Comparison of ENCODE assay signal across 14 mouse cellular contexts in the genomic region with DNA sequence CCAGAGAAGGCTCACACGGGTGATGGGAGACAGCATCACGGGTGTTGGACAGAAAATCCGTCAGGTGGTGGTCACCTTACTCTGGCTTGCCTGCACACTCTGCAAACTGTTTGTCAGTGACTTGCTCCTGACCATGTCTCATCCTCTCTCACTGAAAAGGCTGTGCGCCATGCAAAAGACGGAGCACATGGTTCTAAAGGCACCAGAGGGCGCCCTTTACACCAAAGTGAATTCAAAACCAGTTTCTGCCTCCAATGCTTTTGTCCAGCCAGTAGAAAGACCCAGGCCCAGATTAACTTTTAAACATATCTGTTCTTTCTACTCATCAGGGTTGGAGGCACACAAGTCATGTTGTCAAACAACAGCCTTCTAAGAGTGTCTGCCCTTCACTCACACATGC. TPM values are rescaled to one million over a fixed set of nuclear protein-coding genes. Genes with fewer than 3 reads are reported as not detected.
DNase-seq lines count a peak whose midpoint lies in the region; ATAC-seq and TF ChIP-seq lines count a peak whose summit lies in the region.
"Had no signal": no experiment of that assay in that cellular context is flagged by ENCODE, and none has a peak within 500 bp of the region (broad histone marks: within the 10 kb centered on the region; RNA-seq: fewer than 3 reads in every experiment).

No protein-coding gene starts in this region.

- no peak overlapping the region for H3K4me2 ChIP-seq in liver, embryonic 12.5 days
- H3K4me2 ChIP-seq in limb, embryonic 11.5 days (ENCODE audit: low read depth, severe bottlenecking), result no peak overlapping the region
- H3K4me2 ChIP-seq: hindbrain, embryonic 14.5 days; midbrain, embryonic 12.5 days had no signal

- no peak overlapping the region for H3K9ac ChIP-seq in liver, embryonic 12.5 days
- H3K9ac ChIP-seq in limb, embryonic 11.5 days (ENCODE audit: low read length), result no peak overlapping the region
- H3K9ac ChIP-seq: hindbrain, embryonic 14.5 days; midbrain, embryonic 12.5 days had no signal

- no peaks in the 10 kb centered on the region for H3K9me3 ChIP-seq in liver, embryonic 12.5 days (replicated peaks)
- H3K9me3 ChIP-seq in limb, embryonic 11.5 days (ENCODE audit: control insufficient read depth, low read length), result no peaks in the 10 kb centered on the region
- H3K9me3 ChIP-seq: midbrain, embryonic 12.5 days had no signal

- peaks cover 8% of the 10 kb centered on the region; the same call in 1 of the 2 replicates for H3K4me1 ChIP-seq in liver, embryonic 12.5 days
- H3K4me1 ChIP-seq in limb, embryonic 11.5 days (ENCODE audit: control insufficient read depth, insufficient read depth, low read length), result 0 out of 2 replicates have a peak, but pooled peaks cover 4% of the 10 kb centered on the region

- in situ Hi-C loops in Patski (cut with MboI; ENCODE audit: low pct_unique_long_range_greater_than_20kb), result no loop called here

- no peak for ATAC-seq in liver, embryonic 12.5 days
- ATAC-seq in Patski, result no peak
- ATAC-seq in limb, embryonic 11.5 days (ENCODE audit: insufficient number of reproducible peaks, low FRiP score, low TSS enrichment, low read depth), result no peak
- ATAC-seq in erythroid progenitor cell, adult 5-6 weeks (replicated peaks; ENCODE audit: low FRiP score, poor library complexity, severe bottlenecking), result no peak

- H3K36me3 ChIP-seq in liver, embryonic 12.5 days, result no peaks in the 10 kb centered on the region
- H3K36me3 ChIP-seq in limb, embryonic 11.5 days (ENCODE audit: control insufficient read depth, insufficient read depth, low read length), result no peaks in the 10 kb centered on the region
- H3K36me3 ChIP-seq: midbrain, embryonic 12.5 days had no signal

- no peak overlapping the region for H3K27ac ChIP-seq in liver, embryonic 12.5 days
- no peak overlapping the region for H3K27ac ChIP-seq in limb, embryonic 11.5 days (replicated peaks; ENCODE audit: low read depth, low read length)
- H3K27ac ChIP-seq: hindbrain, embryonic 14.5 days; midbrain, embryonic 12.5 days had no signal

- WGBS in liver, embryonic 12.5 days (ENCODE audit: insufficient replicate concordance), result 58% methylated on average over 6 of the region's 6 CpGs
- 55% methylated on average over 6 of the region's 6 CpGs for WGBS in limb, embryonic 11.5 days

- CTCF ChIA-PET in Patski (lab: Charles Lee), result no interaction called here

- TF ChIP-seq CTCF in Patski (IDR thresholded peaks at IDR 0.05), result peak; percentile 20

- peaks cover 32% of the 10 kb centered on the region for H3K27me3 ChIP-seq in liver, embryonic 12.5 days (replicated peaks)
- H3K27me3 ChIP-seq in Patski, result peaks cover 64% of the 10 kb centered on the region
- H3K27me3 ChIP-seq in limb, embryonic 11.5 days (ENCODE audit: control insufficient read depth, insufficient read depth, low read length), result no peaks in the 10 kb centered on the region

- POLR2A ChIA-PET in Patski (lab: Charles Lee), result no interaction called here

- DNase-seq in adrenal gland, postnatal 10 days, result peak; percentile 15
- no peak for DNase-seq in adrenal gland, postnatal 14 days
- DNase-seq in liver (peak; percentile 26), Patski (ENCODE audit: low read depth, low spot score) (no peak)
- DNase-seq in limb, embryonic 11.5 days (ENCODE audit: low spot score), result peak; percentile 51
- no peak for DNase-seq in heart, adult 8-10 months (ENCODE audit: low spot score)
- DNase-seq: cerebellum, adult 11-12 months; gastrocnemius, postnatal 25 days had no signal

- no peak overlapping the region for H3K4me3 ChIP-seq in liver, embryonic 12.5 days
- no peak overlapping the region for H3K4me3 ChIP-seq in limb, embryonic 11.5 days (ENCODE audit: low read depth, low read length)
- H3K4me3 ChIP-seq: midbrain, embryonic 12.5 days had no signal

RNA-seq across cellular contexts. Expression of gene A830031A19Rik, which starts 22.0 kb away (rescaled TPM):
- not detected for total RNA-seq in adrenal gland, postnatal 10 days (2021)
- total RNA-seq in adrenal gland, postnatal 14 days (2021), result not detected in 2 replicates
- not detected in 2 replicates for polyA plus RNA-seq in liver, embryonic 12.5 days (2016; fragmentation: Nextera tagmentation; extraction: Ambion mirVana)
- polyA plus RNA-seq in Patski (2021), result not detected
- not detected in 2 replicates for polyA plus RNA-seq in limb, embryonic 11.5 days (2014; fragmentation: Nextera tagmentation; extraction: Ambion mirVana)
- total RNA-seq in erythroid progenitor cell, adult 5-6 weeks (2015; ENCODE audit: low replicate concordance), result not detected in 2 replicates
- total RNA-seq in erythroid progenitor cell, adult 5-6 weeks (2017; ENCODE audit: low replicate concordance), result not detected in 2 replicates
- total RNA-seq in heart, adult 8-10 months (2022), result not detected
- total RNA-seq: gastrocnemius, postnatal 25 days; liver, adult 2 months had no signal
- polyA plus RNA-seq: hindbrain, embryonic 14.5 days; liver, adult 2 months; midbrain, embryonic 12.5 days; urinary bladder, adult 2 months had no signal

RNA-seq across cellular contexts. Expression of gene Bcl11a, which starts 25.0 kb away (rescaled TPM):
- 1 to 10 TPM; 3.3 to 4.8 TPM for total RNA-seq in adrenal gland, postnatal 10 days (2021)
- 5.1 and 9.7 TPM in 2 replicates for total RNA-seq in adrenal gland, postnatal 14 days (2021)
- polyA plus RNA-seq in liver, embryonic 12.5 days (2016; fragmentation: Nextera tagmentation; extraction: Ambion mirVana), result 53.4 and 53.5 TPM in 2 replicates
- not detected for polyA plus RNA-seq in Patski (2021)
- 95.2 and 98.4 TPM in 2 replicates for polyA plus RNA-seq in limb, embryonic 11.5 days (2014; fragmentation: Nextera tagmentation; extraction: Ambion mirVana)
- 20.5 and 23.5 TPM in 2 replicates for total RNA-seq in erythroid progenitor cell, adult 5-6 weeks (2015; ENCODE audit: low replicate concordance)
- 7.4 and 12.9 TPM in 2 replicates for total RNA-seq in erythroid progenitor cell, adult 5-6 weeks (2017; ENCODE audit: low replicate concordance)
- total RNA-seq in heart, adult 8-10 months (2022), result 1 to 10 TPM; 2.6 to 4.0 (median 2.9) TPM

Comparison
In these comparisons a context has a peak if more than half of its experiments do, and no peak if none do; other contexts are left out.
1. DNase-seq: peak in adrenal gland, postnatal 10 days (single experiment), liver (single experiment) and limb, embryonic 11.5 days (single experiment); none in adrenal gland, postnatal 14 days (single experiment), Patski (single experiment) and heart, adult 8-10 months (single experiment).